Mouse (Mus musculus): Measurements from ENCODE around the gene Gm17720. TPM values are rescaled to one million over a fixed set of nuclear protein-coding genes. Genes with fewer than 3 reads are reported as not detected.

Gene Gm17720
- polyA plus RNA-seq (2015; fragmentation: Nextera tagmentation; extraction: Ambion mirVana), result not detected in 2 replicates

DNA sequence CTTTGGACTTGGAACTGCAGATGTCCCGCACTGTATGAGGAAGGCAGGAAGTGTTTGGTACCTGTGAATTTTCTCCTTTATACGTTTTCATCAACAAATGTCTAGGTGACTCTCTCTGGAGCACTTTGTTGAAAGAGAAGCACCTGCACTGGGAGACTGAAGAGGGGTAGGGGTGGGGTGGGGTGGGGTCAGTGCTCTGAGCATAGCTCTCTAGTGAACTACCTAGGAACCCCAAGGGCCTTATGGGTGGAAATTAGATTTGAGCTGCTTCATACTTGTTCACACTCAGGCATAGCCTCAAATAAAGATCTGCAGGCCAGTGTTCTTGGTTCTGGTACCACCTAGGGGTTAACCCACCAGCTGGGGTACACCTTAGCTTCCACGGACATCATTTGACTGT is at the start of gene Gm17720:
Gene Gm17720 (minus strand): TSS at position 101 of the 400 bp plus-strand sequence.
- Histone ChIP-seq H3K9me3 (no peaks in the 10 kb centered on the region), H3K4me2 (no peak within 1 kb of the TSS), H3K4me3 (no peak within 1 kb of the TSS), H3K4me1 (no peaks in the 10 kb centered on the region), H3K27ac (no peak within 1 kb of the TSS), H3K9ac (no peak within 1 kb of the TSS), H3K36me3 (no peaks in the 10 kb centered on the region), H3K27me3 (no peaks in the 10 kb centered on the region)
- WGBS, result 86% methylated on average over 3 of the region's 3 CpGs
- no peak for ATAC-seq (ENCODE audit: insufficient number of reproducible peaks, insufficient read depth, low FRiP score, low TSS enrichment, low read depth)

GRCm38 (mm10) chr8:110145538-110145937 is 43.0 kb upstream of the Gm17720 start:
- Histone ChIP-seq H3K27ac (no peak overlapping the region), H3K4me3 (no peak overlapping the region), H3K9ac (no peak overlapping the region), H3K4me2 (no peak overlapping the region), H3K27me3 (peaks cover 9% of the 10 kb centered on the region; the same call in 1 of the 2 replicates), H3K9me3 (no peaks in the 10 kb centered on the region), H3K36me3 (no peaks in the 10 kb centered on the region), H3K4me1 (no peaks in the 10 kb centered on the region)
- 0% methylated on average over 4 of the region's 4 CpGs for WGBS
- 0 out of 2 replicates have a peak, but pooled peaks have one; percentile 10 for ATAC-seq (ENCODE audit: insufficient number of reproducible peaks, insufficient read depth, low FRiP score, low TSS enrichment, low read depth)

DNA sequence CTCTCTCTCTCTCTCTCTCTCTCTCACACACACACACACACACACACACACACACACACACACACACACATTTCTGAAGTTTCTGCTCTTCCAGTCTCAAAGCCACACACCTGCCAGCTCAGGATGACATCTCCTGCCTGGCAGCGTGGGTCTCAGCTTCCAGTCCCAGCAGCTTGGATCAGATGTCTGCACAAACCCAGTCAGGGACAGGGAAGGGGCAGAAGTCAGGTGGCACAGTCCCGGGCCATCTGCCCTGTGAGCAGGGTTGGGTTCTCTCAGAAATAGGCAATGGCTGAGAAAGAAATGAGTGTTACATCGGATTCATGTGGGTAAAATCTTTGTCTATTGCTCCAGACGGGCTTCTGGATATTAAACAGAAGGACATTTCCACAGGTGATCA is 38.2 kb upstream of the Gm17720 start:
- Histone ChIP-seq H3K4me1 (no peaks in the 10 kb centered on the region), H3K27me3 (peaks cover 9% of the 10 kb centered on the region; the same call in 1 of the 2 replicates), H3K4me2 (no peak overlapping the region), H3K9me3 (no peaks in the 10 kb centered on the region), H3K36me3 (no peaks in the 10 kb centered on the region), H3K9ac (no peak overlapping the region), H3K4me3 (no peak overlapping the region), H3K27ac (no peak overlapping the region)
- no peak for ATAC-seq (ENCODE audit: insufficient number of reproducible peaks, insufficient read depth, low FRiP score, low TSS enrichment, low read depth)
- 63% methylated on average over 4 of the region's 4 CpGs for WGBS

GRCm38 (mm10) chr8:110140156-110140555 is 37.6 kb upstream of the Gm17720 start:
- no peaks in the 10 kb centered on the region for H3K36me3 ChIP-seq
- no peak for ATAC-seq (ENCODE audit: insufficient number of reproducible peaks, insufficient read depth, low FRiP score, low TSS enrichment, low read depth)
- 76% methylated on average over 3 of the region's 3 CpGs for WGBS
- no peaks in the 10 kb centered on the region for H3K9me3 ChIP-seq
- peaks cover 7% of the 10 kb centered on the region; the same call in 1 of the 2 replicates for H3K27me3 ChIP-seq
- H3K4me2 ChIP-seq, result no peak overlapping the region
- H3K9ac ChIP-seq, result no peak overlapping the region
- no peaks in the 10 kb centered on the region for H3K4me1 ChIP-seq
- no peak overlapping the region for H3K27ac ChIP-seq
- no peak overlapping the region for H3K4me3 ChIP-seq

- H3K4me2 ChIP-seq, result no peak overlapping the region
- no peak for ATAC-seq (ENCODE audit: insufficient number of reproducible peaks, insufficient read depth, low FRiP score, low TSS enrichment, low read depth)
- H3K36me3 ChIP-seq, result no peaks in the 10 kb centered on the region
- H3K27me3 ChIP-seq, result no peaks in the 10 kb centered on the region
- no peak overlapping the region for H3K27ac ChIP-seq
- H3K4me1 ChIP-seq, result no peaks in the 10 kb centered on the region
- WGBS, result 73% methylated on average over 7 of the region's 7 CpGs
- no peak overlapping the region for H3K9ac ChIP-seq
- H3K4me3 ChIP-seq, result no peak overlapping the region
- H3K9me3 ChIP-seq, result no peaks in the 10 kb centered on the region
Measured at GRCm38 (mm10) chr8:110135515-110135914, 33.0 kb upstream of the Gm17720 start.

- no peaks in the 10 kb centered on the region for H3K36me3 ChIP-seq
- H3K27me3 ChIP-seq, result no peaks in the 10 kb centered on the region
- no peak overlapping the region for H3K4me2 ChIP-seq
- no peak for ATAC-seq (ENCODE audit: insufficient number of reproducible peaks, insufficient read depth, low FRiP score, low TSS enrichment, low read depth)
- no peaks in the 10 kb centered on the region for H3K9me3 ChIP-seq
- no peak overlapping the region for H3K27ac ChIP-seq
- 87% methylated on average over 8 of the region's 8 CpGs for WGBS
- H3K4me3 ChIP-seq, result no peak overlapping the region
- no peak overlapping the region for H3K9ac ChIP-seq
- H3K4me1 ChIP-seq, result no peaks in the 10 kb centered on the region
Measured at GRCm38 (mm10) chr8:110134236-110134635, 31.7 kb upstream of the Gm17720 start.

GRCm38 (mm10) chr8:110130537-110130936 is 28.0 kb upstream of the Gm17720 start:
- Histone ChIP-seq H3K27ac (no peak overlapping the region), H3K9me3 (no peaks in the 10 kb centered on the region), H3K27me3 (no peaks in the 10 kb centered on the region), H3K36me3 (no peaks in the 10 kb centered on the region), H3K4me1 (no peaks in the 10 kb centered on the region), H3K4me3 (no peak overlapping the region), H3K9ac (no peak overlapping the region), H3K4me2 (no peak overlapping the region)
- no peak for ATAC-seq (ENCODE audit: insufficient number of reproducible peaks, insufficient read depth, low FRiP score, low TSS enrichment, low read depth)
- 20% methylated on average over 13 of the region's 13 CpGs for WGBS

DNA sequence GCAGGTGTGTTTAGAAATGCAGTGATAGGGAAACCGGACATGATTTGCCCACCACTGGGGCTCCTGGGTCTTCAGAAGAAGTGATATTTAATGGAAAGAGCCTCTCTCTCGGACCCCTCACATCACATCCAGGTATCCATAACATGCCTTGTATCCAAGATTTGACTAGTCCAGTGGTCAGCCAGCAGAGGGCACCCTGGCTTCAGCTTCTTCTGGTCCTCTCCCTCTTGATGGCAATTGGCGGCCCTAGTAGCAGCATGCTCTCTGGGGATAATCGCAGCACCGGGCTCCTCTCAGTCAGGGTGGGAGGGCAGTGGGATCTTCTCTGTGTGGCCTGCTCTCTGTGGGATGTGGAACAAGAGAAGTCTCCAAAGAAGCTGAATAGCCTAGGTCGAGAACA is 17.2 kb upstream of the Gm17720 start:
- Histone ChIP-seq H3K4me3 (no peak overlapping the region), H3K27ac (no peak overlapping the region), H3K4me2 (no peak overlapping the region), H3K36me3 (no peaks in the 10 kb centered on the region), H3K9ac (no peak overlapping the region), H3K4me1 (no peaks in the 10 kb centered on the region), H3K9me3 (no peaks in the 10 kb centered on the region), H3K27me3 (peaks cover 6% of the 10 kb centered on the region; the same call in 1 of the 2 replicates)
- ATAC-seq (ENCODE audit: insufficient number of reproducible peaks, insufficient read depth, low FRiP score, low TSS enrichment, low read depth), result no peak
- WGBS, result 48% methylated on average over 6 of the region's 6 CpGs

DNA sequence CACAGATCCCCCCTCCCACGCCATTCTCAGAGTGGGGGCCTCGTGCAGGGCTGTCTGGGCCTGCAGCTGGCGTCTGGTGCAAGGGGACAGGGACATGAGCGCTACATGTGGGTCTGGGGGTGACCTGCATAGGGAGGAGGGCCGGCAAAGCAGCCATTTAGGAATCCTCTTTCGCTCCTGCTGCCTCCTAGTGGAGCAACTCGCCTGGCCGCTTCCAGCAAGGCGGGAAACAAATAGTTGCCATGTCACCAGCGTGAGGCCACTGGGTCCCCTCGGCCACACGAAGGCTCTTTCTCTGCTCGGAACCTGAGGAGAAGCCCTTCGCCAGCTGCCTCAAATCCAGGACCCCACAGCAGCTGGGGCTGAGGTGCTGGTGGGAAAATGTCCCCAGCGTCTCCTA is 877 bp downstream of the Gm17720 start:
- Histone ChIP-seq H3K4me1 (no peaks in the 10 kb centered on the region), H3K4me3 (no peak overlapping the region), H3K9ac (no peak overlapping the region), H3K9me3 (no peaks in the 10 kb centered on the region), H3K27me3 (no peaks in the 10 kb centered on the region), H3K27ac (no peak overlapping the region), H3K4me2 (no peak overlapping the region), H3K36me3 (no peaks in the 10 kb centered on the region)
- 85% methylated on average over 15 of the region's 15 CpGs for WGBS
- 0 out of 2 replicates have a peak, but pooled peaks have one; percentile 17 for ATAC-seq (ENCODE audit: insufficient number of reproducible peaks, insufficient read depth, low FRiP score, low TSS enrichment, low read depth)

GRCm38 (mm10) chr8:110100907-110101306 is 1.6 kb downstream of the Gm17720 start, which contains the start of gene Gm21964:
Gene Gm21964, plus strand, starts transcription at chr8:110101207.
- Histone ChIP-seq H3K27ac (no peak within 1 kb of the TSS), H3K36me3 (no peaks in the 10 kb centered on the region), H3K4me1 (no peaks in the 10 kb centered on the region), H3K4me3 (no peak within 1 kb of the TSS), H3K9ac (no peak within 1 kb of the TSS), H3K27me3 (no peaks in the 10 kb centered on the region), H3K4me2 (no peak within 1 kb of the TSS), H3K9me3 (no peaks in the 10 kb centered on the region)
- ATAC-seq (ENCODE audit: insufficient number of reproducible peaks, insufficient read depth, low FRiP score, low TSS enrichment, low read depth), result no peak
- WGBS, result 83% methylated on average over 12 of the region's 12 CpGs

DNA sequence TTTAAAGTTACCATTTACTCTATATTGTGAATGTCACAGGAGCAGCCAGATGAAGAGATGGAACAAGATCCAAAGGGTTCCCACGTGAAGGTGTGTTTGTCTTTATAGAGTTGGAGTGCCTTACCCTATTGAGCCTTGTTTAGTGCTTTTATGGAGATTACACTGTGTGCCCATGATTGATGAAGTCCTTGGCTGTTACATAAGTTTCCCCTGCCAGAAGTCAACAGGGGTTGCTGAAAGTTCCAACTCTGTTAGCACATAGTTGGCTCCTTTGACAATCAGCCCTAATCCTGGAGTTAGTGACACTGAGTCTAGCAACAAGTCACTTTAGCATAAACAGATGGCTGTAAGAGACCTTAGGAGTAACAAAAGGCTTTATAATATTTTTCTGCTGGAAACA is 10.7 kb downstream of the Gm17720 start:
- Histone ChIP-seq H3K4me2 (no peak overlapping the region), H3K36me3 (peaks cover 29% of the 10 kb centered on the region), H3K27me3 (no peaks in the 10 kb centered on the region), H3K27ac (no peak overlapping the region), H3K9ac (no peak overlapping the region), H3K4me3 (no peak overlapping the region), H3K4me1 (no peaks in the 10 kb centered on the region), H3K9me3 (peaks cover 9% of the 10 kb centered on the region)
- ATAC-seq (ENCODE audit: insufficient number of reproducible peaks, insufficient read depth, low FRiP score, low TSS enrichment, low read depth), result no peak
- WGBS, result 65% methylated on average over 1 of the region's 1 CpGs

- WGBS, result 76% methylated on average over 11 of the region's 11 CpGs
- Histone ChIP-seq H3K27me3 (no peaks in the 10 kb centered on the region), H3K36me3 (peaks cover 43% of the 10 kb centered on the region), H3K9me3 (0 out of 2 replicates have a peak, but pooled peaks cover 6% of the 10 kb centered on the region), H3K4me3 (no peak overlapping the region), H3K4me1 (peaks cover 5% of the 10 kb centered on the region; the same call in 1 of the 2 replicates), H3K9ac (no peak overlapping the region), H3K27ac (no peak overlapping the region), H3K4me2 (no peak overlapping the region)
- no peak for ATAC-seq (ENCODE audit: insufficient number of reproducible peaks, insufficient read depth, low FRiP score, low TSS enrichment, low read depth)
Measured at GRCm38 (mm10) chr8:110082416-110083105, 20.0 kb downstream of the Gm17720 start.
